Mouse (Mus musculus) lung, embryonic 14.5 days (tissue): ENCODE results near the gene Grem1. TPM values are rescaled to one million over a fixed set of nuclear protein-coding genes. Genes with fewer than 3 reads are reported as not detected.
A peak's percentile ranks its signal among the peaks of the same experiment; 100 is the strongest.

Experiments used
- ATAC-seq: fragments of 200-750 bp; cut with Nextera tagmentation; 2 replicates; pipeline ENCODE4 v1.8.0; 2017; ENCODE audit warnings: mild to moderate bottlenecking, moderate TSS enrichment, moderate library complexity; ENCODE audit not compliant: insufficient read depth
- DNase-seq: peaks from one replicate; pipeline ENCODE4 v3.0.0-alpha.2; 2015
- H3K27ac ChIP-seq: fragments of 300-500 bp; sonication (generic); 2 replicates; pipeline ENCODE4 v1.5.1; 2014; ENCODE audit warnings: low read depth, mild to moderate bottlenecking, moderate library complexity
- H3K27me3 ChIP-seq: fragments of 300-500 bp; sonication (generic); 2 replicates; pipeline ENCODE4 v1.6.1; 2014; ENCODE audit warnings: low read length, control low read depth; ENCODE audit not compliant: insufficient read depth
- H3K36me3 ChIP-seq: fragments of 300-500 bp; sonication (generic); 2 replicates; pipeline ENCODE4 v1.6.1; 2014; ENCODE audit warnings: control low read depth; ENCODE audit not compliant: insufficient read depth
- H3K4me1 ChIP-seq: fragments of 300-500 bp; sonication (generic); 2 replicates; pipeline ENCODE4 v1.6.1; 2014; ENCODE audit warnings: antibody characterized with exemption, control low read depth; ENCODE audit not compliant: insufficient read depth
- H3K4me2 ChIP-seq: fragments of 300-500 bp; sonication (generic); 2 replicates; pipeline ENCODE4 v1.6.1; 2014; ENCODE audit warnings: mild to moderate bottlenecking
- H3K4me3 ChIP-seq: fragments of 300-500 bp; sonication (generic); 2 replicates; pipeline ENCODE4 v1.5.1; 2014; ENCODE audit warnings: low read depth, low read length
- H3K9ac ChIP-seq: fragments of 300-500 bp; sonication (generic); 2 replicates; pipeline ENCODE4 v1.6.1; 2014
- H3K9me3 ChIP-seq: fragments of 300-500 bp; sonication (generic); 2 replicates; pipeline ENCODE4 v1.6.1; 2016; ENCODE audit warnings: low read depth, low read length, control low read depth
- CTCF ChIP-seq: IDR thresholded peaks from 2 replicates; pipeline ENCODE4 v1.5.1; 2016; ENCODE audit warnings: antibody characterized with exemption, low read depth
- whole genome bisulfite sequencing: fragments of 180-500 bp; shearing (Covaris S2); extraction: QIAGEN DNeasy Blood & Tissue Kit; methylation state at CpG from one replicate; pipeline ENCODE4 v1.1.7; 2014; 5-methylcytosine and 5-hydroxymethylcytosine counted together
- polyA plus RNA-seq: library from polyadenylated mRNA; unstranded; fragments of >200 nt; fragmentation: Nextera tagmentation; extraction: Ambion mirVana; gene quantifications from 2 replicates; pipeline ENCODE4 v1.2.1, GENCODE M21; 2014

Grem1 gene
- polyA plus RNA-seq, 1 experiment from 2014 or later = 0.37 TPM

GRCm38 (mm10) chr2:113778036-113778435, 19.6 kb upstream of the Grem1 start:
- H3K4me2 ChIP-seq = no peak overlapping the region
- H3K9ac ChIP-seq = no peak overlapping the region
- H3K27ac ChIP-seq = no peak overlapping the region
- DNase-seq = peak; percentile 33
- no peaks in the 10 kb centered on the region for H3K27me3 ChIP-seq
- peak; percentile 16 for TF ChIP-seq CTCF
- WGBS = 67% methylated on average over 6 of the region's 6 CpGs
- H3K4me3 ChIP-seq = no peak overlapping the region
- H3K9me3 ChIP-seq = no peaks in the 10 kb centered on the region
- no peaks in the 10 kb centered on the region for H3K36me3 ChIP-seq
- H3K4me1 ChIP-seq = no peaks in the 10 kb centered on the region
- ATAC-seq = no peak

- H3K4me3 ChIP-seq = no peak overlapping the region
- no peak overlapping the region for H3K9ac ChIP-seq
- no peaks in the 10 kb centered on the region for H3K9me3 ChIP-seq
- no peak for ATAC-seq
- DNase-seq = no peak
- 82% methylated on average over 3 of the region's 3 CpGs for WGBS
- no peaks in the 10 kb centered on the region for H3K27me3 ChIP-seq
- H3K36me3 ChIP-seq = no peaks in the 10 kb centered on the region
- H3K4me2 ChIP-seq = no peak overlapping the region
- TF ChIP-seq CTCF = no peak
- H3K27ac ChIP-seq = no peak overlapping the region
- H3K4me1 ChIP-seq = no peaks in the 10 kb centered on the region
Measured at GRCm38 (mm10) chr2:113776297-113776696, 17.9 kb upstream of the Grem1 start.

- DNase-seq (peak; percentile 43), ATAC-seq (peak; percentile 52; the same call in 1 of the 2 replicates)
- Histone ChIP-seq H3K27me3 (no peaks in the 10 kb centered on the region), H3K9ac (no peak overlapping the region), H3K4me3 (no peak overlapping the region), H3K4me2 (no peak overlapping the region), H3K27ac (no peak overlapping the region), H3K36me3 (no peaks in the 10 kb centered on the region), H3K4me1 (no peaks in the 10 kb centered on the region), H3K9me3 (no peaks in the 10 kb centered on the region)
- no peak for TF ChIP-seq CTCF
- 52% methylated on average over 6 of the region's 6 CpGs for WGBS
Measured at GRCm38 (mm10) chr2:113774150-113774805, 15.8 kb upstream of the Grem1 start.

GRCm38 (mm10) chr2:113768541-113769303, 10.3 kb upstream of the Grem1 start:
- 81% methylated on average over 8 of the region's 8 CpGs for WGBS
- no peak overlapping the region for H3K9ac ChIP-seq

DNA sequence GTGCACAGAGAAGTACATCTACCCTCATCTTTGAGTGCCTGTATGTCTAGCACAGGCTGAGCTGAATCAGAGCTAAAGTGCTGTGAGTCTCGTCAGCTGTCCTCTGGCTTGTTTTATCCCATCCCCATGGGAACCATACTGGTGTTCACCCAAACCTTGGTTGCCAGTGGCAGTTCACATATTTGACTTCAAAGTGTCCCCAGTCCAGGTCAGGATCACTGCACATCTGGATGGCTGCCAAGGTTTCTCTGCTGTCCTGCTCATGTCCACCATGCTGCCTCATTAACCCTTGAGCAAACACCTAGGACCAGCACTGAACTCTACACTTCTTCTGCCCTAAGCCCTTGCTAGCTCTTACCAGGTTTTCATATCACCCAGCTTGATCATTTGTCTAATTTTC, 7.4 kb upstream of the Grem1 start:
- no peaks in the 10 kb centered on the region for H3K4me1 ChIP-seq
- H3K9ac ChIP-seq = no peak overlapping the region
- no peaks in the 10 kb centered on the region for H3K27me3 ChIP-seq
- no peak for TF ChIP-seq CTCF
- no peaks in the 10 kb centered on the region for H3K9me3 ChIP-seq
- no peaks in the 10 kb centered on the region for H3K36me3 ChIP-seq
- no peak for DNase-seq
- ATAC-seq = no peak
- H3K4me2 ChIP-seq = no peak overlapping the region
- no peak overlapping the region for H3K27ac ChIP-seq
- 30% methylated on average over 1 of the region's 1 CpGs for WGBS
- H3K4me3 ChIP-seq = no peak overlapping the region

More at GRCm38 (mm10) chr2:113768541-113769303, 10.3 kb upstream of the Grem1 start:
- Histone ChIP-seq H3K4me1 (no peaks in the 10 kb centered on the region), H3K9me3 (no peaks in the 10 kb centered on the region), H3K4me3 (no peak overlapping the region), H3K4me2 (no peak overlapping the region), H3K27ac (no peak overlapping the region), H3K36me3 (no peaks in the 10 kb centered on the region), H3K27me3 (no peaks in the 10 kb centered on the region)
- TF ChIP-seq CTCF = no peak
- ATAC-seq (no peak), DNase-seq (no peak)

DNA sequence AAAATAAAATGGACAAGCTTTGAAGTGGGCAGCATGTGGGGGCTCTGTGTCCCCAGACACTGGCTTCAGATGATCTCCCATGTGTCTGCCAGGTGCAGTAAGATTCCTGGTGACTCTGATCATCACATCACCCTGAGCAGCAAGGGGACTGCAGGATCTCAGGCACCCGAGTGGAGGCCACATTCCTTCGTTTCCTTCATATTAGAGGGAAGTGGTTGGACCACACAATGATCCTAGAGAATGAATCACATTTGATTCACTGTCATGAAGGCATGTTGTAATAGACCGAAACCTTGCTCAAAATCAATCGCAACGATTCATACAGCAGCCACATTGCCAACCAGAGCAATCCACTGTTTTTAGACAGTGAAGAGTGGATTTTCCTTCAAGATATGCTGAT, 6.5 kb upstream of the Grem1 start:
- DNase-seq = no peak
- Histone ChIP-seq H3K4me3 (no peak overlapping the region), H3K4me1 (no peaks in the 10 kb centered on the region), H3K27ac (no peak overlapping the region), H3K36me3 (no peaks in the 10 kb centered on the region), H3K9me3 (no peaks in the 10 kb centered on the region), H3K4me2 (no peak overlapping the region), H3K27me3 (peaks cover 4% of the 10 kb centered on the region; the same call in 1 of the 2 replicates), H3K9ac (no peak overlapping the region)
- ATAC-seq = no peak
- 75% methylated on average over 5 of the region's 5 CpGs for WGBS
- TF ChIP-seq CTCF = no peak
